Mouse (Mus musculus) limb, embryonic 14.5 days (tissue): ENCODE data around the gene Wdr18. TPM values are rescaled to one million over a fixed set of nuclear protein-coding genes. Genes with fewer than 3 reads are reported as not detected.

Experiments
- ATAC-seq: fragments of 200-750 bp; cut with Nextera tagmentation; 2 replicates; pipeline ENCODE4 v1.8.0; 2017; ENCODE audit warnings: low read depth, moderate number of reproducible peaks, moderate TSS enrichment; ENCODE audit not compliant: low FRiP score
- DNase-seq: peaks from one replicate; pipeline ENCODE4 v3.0.0-alpha.2; 2015; ENCODE audit warnings: low spot score
- H3K27ac ChIP-seq: fragments of 300-500 bp; sonication (generic); replicated peaks from 2 replicates; pipeline ENCODE4 v1.5.1; 2014; ENCODE audit warnings: low read depth, mild to moderate bottlenecking, low read length, moderate library complexity, mixed read lengths
- H3K27me3 ChIP-seq: fragments of 300-500 bp; sonication (generic); 2 replicates; pipeline ENCODE4 v1.6.1; 2014; ENCODE audit warnings: low read length, mixed read lengths; ENCODE audit not compliant: control insufficient read depth, insufficient read depth
- H3K36me3 ChIP-seq: fragments of 300-500 bp; sonication (generic); 2 replicates; pipeline ENCODE4 v1.6.1; 2014; ENCODE audit warnings: mild to moderate bottlenecking, low read length, moderate library complexity, mixed read lengths; ENCODE audit not compliant: control insufficient read depth, insufficient read depth
- H3K4me1 ChIP-seq: fragments of 300-500 bp; sonication (generic); 2 replicates; pipeline ENCODE4 v1.6.1; 2014; ENCODE audit warnings: antibody characterized with exemption, low read length, mixed read lengths; ENCODE audit not compliant: control insufficient read depth, insufficient read depth
- H3K4me2 ChIP-seq: fragments of 300-500 bp; sonication (generic); replicated peaks from 2 replicates; pipeline ENCODE4 v1.6.1; 2014; ENCODE audit warnings: low read depth, mild to moderate bottlenecking, low read length, moderate library complexity; ENCODE audit not compliant: severe bottlenecking
- H3K4me3 ChIP-seq: fragments of 300-500 bp; sonication (generic); replicated peaks from 2 replicates; pipeline ENCODE4 v1.5.1; 2014; ENCODE audit warnings: low read length
- H3K9ac ChIP-seq: fragments of 300-500 bp; sonication (generic); 2 replicates; pipeline ENCODE4 v1.6.1; 2014; ENCODE audit warnings: mild to moderate bottlenecking, low read depth, low read length, moderate library complexity; ENCODE audit not compliant: severe bottlenecking
- H3K9me3 ChIP-seq: fragments of 300-500 bp; sonication (generic); 2 replicates; pipeline ENCODE4 v1.6.1; 2016; ENCODE audit warnings: low read length; ENCODE audit not compliant: control insufficient read depth
- POLR2A ChIP-seq: fragments of 200-500 bp; IDR thresholded peaks from 2 replicates; pipeline ENCODE4 v1.8.0; 2012; ENCODE audit warnings: inconsistent platforms, mild to moderate bottlenecking, moderate library complexity, borderline replicate concordance; ENCODE audit not compliant: insufficient read depth, insufficient read length; ENCODE audit errors: extremely low read depth
- WGBS: fragments of 180-500 bp; shearing (Covaris S2); extraction: QIAGEN DNeasy Blood & Tissue Kit; methylation state at CpG from one replicate; pipeline ENCODE4 v1.1.7; 2014; 5-methylcytosine and 5-hydroxymethylcytosine counted together
- polyA plus RNA-seq, 2 experiments: library from polyadenylated mRNA; depleted of rRNA in 1 of 2; stranded (reverse) in 1 of 2; unstranded in 1 of 2; fragments of >200 nt; fragmentation: Nextera tagmentation in 1 of 2; extraction: Ambion mirVana in 1 of 2; gene quantifications; 2 replicates each; pipeline versions ENCODE4 v1.2.1 to v1.2.3; 2012 to 2014

The Wdr18 gene
- polyA plus RNA-seq, 2 experiments = 58.7 to 106 TPM

- DNase-seq (peak; percentile 81), ATAC-seq (0 out of 2 replicates have a peak, but pooled peaks have one; percentile 9)
- Histone ChIP-seq H3K27ac (no peak overlapping the region), H3K4me2 (no peak overlapping the region), H3K36me3 (no peaks in the 10 kb centered on the region), H3K4me3 (no peak overlapping the region), H3K9ac (no peak overlapping the region), H3K27me3 (peaks cover 33% of the 10 kb centered on the region), H3K9me3 (no peaks in the 10 kb centered on the region), H3K4me1 (peaks cover 31% of the 10 kb centered on the region)
- WGBS = 13% methylated on average over 29 of the region's 29 CpGs
- no peak for TF ChIP-seq POLR2A
These were observed 34.8 kb upstream of the Wdr18 start for GRCm38 (mm10) chr10:79924998-79925784.

- peaks cover 6% of the 10 kb centered on the region for H3K36me3 ChIP-seq
- peak overlapping the region; percentile 90 for H3K4me2 ChIP-seq
- no peak for ATAC-seq
- H3K4me3 ChIP-seq = peak overlapping the region; percentile 93
- no peak for DNase-seq
- peak overlapping the region; percentile 19; the same call in 1 of the 2 replicates for H3K27ac ChIP-seq
- H3K9ac ChIP-seq = peak overlapping the region; percentile 87
- WGBS = 11% methylated on average over 15 of the region's 15 CpGs
- H3K27me3 ChIP-seq = peaks cover 25% of the 10 kb centered on the region
- H3K9me3 ChIP-seq = no peaks in the 10 kb centered on the region
- no peak for TF ChIP-seq POLR2A
- peaks cover 27% of the 10 kb centered on the region for H3K4me1 ChIP-seq
These were observed 34.0 kb upstream of the Wdr18 start for GRCm38 (mm10) chr10:79925785-79926490.

GRCm38 (mm10) chr10:79926491-79927323 lies 33.2 kb upstream of the Wdr18 start, which contains the start of gene Arid3a:
Arid3a (plus strand) TSS chr10:79927043.
- Histone ChIP-seq H3K9me3 (no peaks in the 10 kb centered on the region), H3K4me2 (peak within 1 kb of the TSS; percentile 90), H3K27me3 (peaks cover 17% of the 10 kb centered on the region), H3K36me3 (peaks cover 13% of the 10 kb centered on the region), H3K9ac (peak within 1 kb of the TSS; percentile 87), H3K27ac (peak within 1 kb of the TSS; percentile 89), H3K4me1 (peaks cover 21% of the 10 kb centered on the region), H3K4me3 (peak within 1 kb of the TSS; percentile 93)
- ATAC-seq (peak; percentile 88), DNase-seq (peak; percentile 95)
- WGBS = 2% methylated on average over 57 of the region's 63 CpGs
- TF ChIP-seq POLR2A = peak; percentile 34; the same call in 1 of the 2 replicates

- peaks cover 20% of the 10 kb centered on the region for H3K36me3 ChIP-seq
- H3K4me2 ChIP-seq = peak overlapping the region; percentile 90
- WGBS = 2% methylated on average over 44 of the region's 54 CpGs
- peaks cover 27% of the 10 kb centered on the region for H3K4me1 ChIP-seq
- peak overlapping the region; percentile 93 for H3K4me3 ChIP-seq
- no peak for TF ChIP-seq POLR2A
- DNase-seq = peak; percentile 52
- no peaks in the 10 kb centered on the region for H3K9me3 ChIP-seq
- ATAC-seq = peak; percentile 38
- H3K27ac ChIP-seq = peak overlapping the region; percentile 89
- peaks cover 10% of the 10 kb centered on the region for H3K27me3 ChIP-seq
- peak overlapping the region; percentile 87 for H3K9ac ChIP-seq
These were observed 32.5 kb upstream of the Wdr18 start for GRCm38 (mm10) chr10:79927324-79928029.
